Mouse (Mus musculus): ENCODE measurements around the gene 4930568D16Rik. TPM values are rescaled to one million over a fixed set of nuclear protein-coding genes. Genes with fewer than 3 reads are reported as not detected.

4930568D16Rik gene
- polyA plus RNA-seq, 1 experiment: not detected

DNA sequence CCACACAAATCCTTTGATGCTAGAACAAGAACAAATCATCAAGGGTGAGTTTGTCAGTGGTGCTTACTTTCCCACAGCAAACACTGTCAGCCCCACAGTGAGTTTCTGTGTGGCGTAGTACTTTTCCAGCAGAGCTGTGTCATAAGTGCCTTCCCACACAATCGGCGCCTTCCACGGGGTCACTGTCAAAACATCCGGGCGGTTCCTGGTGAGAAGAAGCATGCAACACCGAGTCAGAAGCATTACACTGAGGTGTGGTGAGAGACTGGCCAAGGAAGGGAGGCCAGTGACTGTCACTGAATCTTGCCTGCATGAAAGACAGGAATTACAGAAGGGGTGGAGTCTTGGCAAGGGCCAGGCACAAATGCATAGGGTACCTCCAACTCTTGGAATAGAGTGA lies 40.3 kb upstream of the 4930568D16Rik start:
- Histone ChIP-seq H3K4me3 (replicated peaks; ENCODE audit: insufficient read depth, low read depth, low read length) (no peak overlapping the region), H3K4me1 (ENCODE audit: control insufficient read depth, insufficient read depth, low read length) (no peaks in the 10 kb centered on the region), H3K27ac (ENCODE audit: insufficient read depth, low read length) (no peak overlapping the region), H3K27me3 (ENCODE audit: control insufficient read depth, insufficient read depth, low read length) (no peaks in the 10 kb centered on the region; the same call in 1 of the 2 replicates)
- 72% methylated on average over 7 of the region's 7 CpGs for WGBS
- no peak for DNase-seq
- no peak for TF ChIP-seq CTCF (IDR thresholded peaks at IDR 0.05; ENCODE audit: borderline replicate concordance, insufficient read depth, low read depth, low read length)
- TF ChIP-seq POLR2A (IDR thresholded peaks at IDR 0.05; ENCODE audit: borderline replicate concordance, insufficient read depth, low read length): no peak

- 82% methylated on average over 6 of the region's 6 CpGs for WGBS
- no peak for DNase-seq
- Histone ChIP-seq H3K27me3 (ENCODE audit: control insufficient read depth, insufficient read depth, low read length) (no peaks in the 10 kb centered on the region; the same call in 1 of the 2 replicates), H3K4me1 (ENCODE audit: control insufficient read depth, insufficient read depth, low read length) (no peaks in the 10 kb centered on the region), H3K27ac (ENCODE audit: insufficient read depth, low read length) (no peak overlapping the region), H3K4me3 (replicated peaks; ENCODE audit: insufficient read depth, low read depth, low read length) (no peak overlapping the region)
- TF ChIP-seq POLR2A (IDR thresholded peaks at IDR 0.05; ENCODE audit: borderline replicate concordance, insufficient read depth, low read length): no peak
- TF ChIP-seq CTCF (IDR thresholded peaks at IDR 0.05; ENCODE audit: borderline replicate concordance, insufficient read depth, low read depth, low read length): no peak
Observed at GRCm38 (mm10) chr2:35407266-35407665, 39.7 kb upstream of the 4930568D16Rik start.

DNA sequence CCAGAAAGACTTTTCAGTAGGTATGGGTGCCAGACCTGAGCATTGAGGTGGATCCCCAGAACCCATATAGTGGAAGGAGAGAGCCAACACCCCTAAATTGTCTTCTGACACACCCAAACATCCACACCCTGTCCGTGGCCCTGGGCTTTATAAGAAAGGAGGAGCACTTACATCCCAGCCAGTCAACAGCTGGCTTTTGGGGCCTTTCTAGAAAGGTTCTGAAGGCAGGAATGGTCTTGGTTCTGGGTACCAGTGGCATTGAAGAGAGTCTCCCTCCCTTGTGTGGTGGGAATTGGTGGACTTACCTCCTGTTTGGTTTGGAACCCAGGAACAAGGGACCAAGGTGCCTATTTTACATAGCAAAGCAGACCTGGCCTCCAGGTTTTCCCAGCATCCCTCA lies 39.1 kb upstream of the 4930568D16Rik start:
- WGBS: 60% methylated on average over 1 of the region's 1 CpGs
- no peak for TF ChIP-seq POLR2A (IDR thresholded peaks at IDR 0.05; ENCODE audit: borderline replicate concordance, insufficient read depth, low read length)
- no peak for TF ChIP-seq CTCF (IDR thresholded peaks at IDR 0.05; ENCODE audit: borderline replicate concordance, insufficient read depth, low read depth, low read length)
- no peak overlapping the region for H3K4me3 ChIP-seq (replicated peaks; ENCODE audit: insufficient read depth, low read depth, low read length)
- no peak for DNase-seq
- no peaks in the 10 kb centered on the region for H3K4me1 ChIP-seq (ENCODE audit: control insufficient read depth, insufficient read depth, low read length)
- H3K27me3 ChIP-seq (ENCODE audit: control insufficient read depth, insufficient read depth, low read length): no peaks in the 10 kb centered on the region; the same call in 1 of the 2 replicates
- H3K27ac ChIP-seq (ENCODE audit: insufficient read depth, low read length): no peak overlapping the region

DNA sequence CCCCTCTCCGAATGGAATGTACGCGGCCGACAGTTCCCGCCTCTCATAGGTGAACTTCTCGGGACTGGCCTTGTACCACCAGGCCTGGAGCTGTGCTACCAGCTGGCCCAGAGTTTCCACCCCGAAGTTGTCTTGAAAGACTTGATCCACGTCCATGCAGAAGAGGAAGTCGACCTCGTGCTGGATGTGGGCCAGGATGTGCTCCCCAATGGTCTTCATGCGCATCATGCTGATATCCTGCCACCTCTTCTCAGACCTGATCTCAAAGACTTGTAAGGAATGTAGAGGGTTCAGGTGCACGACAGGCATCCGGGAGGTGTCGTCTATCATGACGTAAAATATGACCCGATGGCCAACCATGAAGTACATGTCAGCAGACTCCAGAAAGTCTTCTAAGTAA lies 34.9 kb upstream of the 4930568D16Rik start:
- no peak overlapping the region for H3K4me3 ChIP-seq (replicated peaks; ENCODE audit: insufficient read depth, low read depth, low read length)
- WGBS: 90% methylated on average over 16 of the region's 16 CpGs
- DNase-seq: no peak
- H3K27me3 ChIP-seq (ENCODE audit: control insufficient read depth, insufficient read depth, low read length): no peaks in the 10 kb centered on the region; the same call in 1 of the 2 replicates
- no peaks in the 10 kb centered on the region for H3K4me1 ChIP-seq (ENCODE audit: control insufficient read depth, insufficient read depth, low read length)
- H3K27ac ChIP-seq (ENCODE audit: insufficient read depth, low read length): no peak overlapping the region
- TF ChIP-seq POLR2A (IDR thresholded peaks at IDR 0.05; ENCODE audit: borderline replicate concordance, insufficient read depth, low read length) (no peak), CTCF (IDR thresholded peaks at IDR 0.05; ENCODE audit: borderline replicate concordance, insufficient read depth, low read depth, low read length) (no peak)

GRCm38 (mm10) chr2:35400739-35401138 lies 33.2 kb upstream of the 4930568D16Rik start:
- WGBS: 93% methylated on average over 7 of the region's 7 CpGs
- H3K27me3 ChIP-seq (ENCODE audit: control insufficient read depth, insufficient read depth, low read length): no peaks in the 10 kb centered on the region; the same call in 1 of the 2 replicates
- no peak for DNase-seq
- H3K4me3 ChIP-seq (replicated peaks; ENCODE audit: insufficient read depth, low read depth, low read length): no peak overlapping the region
- TF ChIP-seq POLR2A (IDR thresholded peaks at IDR 0.05; ENCODE audit: borderline replicate concordance, insufficient read depth, low read length): no peak
- no peak for TF ChIP-seq CTCF (IDR thresholded peaks at IDR 0.05; ENCODE audit: borderline replicate concordance, insufficient read depth, low read depth, low read length)
- H3K4me1 ChIP-seq (ENCODE audit: control insufficient read depth, insufficient read depth, low read length): no peaks in the 10 kb centered on the region
- H3K27ac ChIP-seq (ENCODE audit: insufficient read depth, low read length): no peak overlapping the region

GRCm38 (mm10) chr2:35398184-35398828 lies 30.8 kb upstream of the 4930568D16Rik start:
- DNase-seq: no peak
- no peak overlapping the region for H3K4me3 ChIP-seq (replicated peaks; ENCODE audit: insufficient read depth, low read depth, low read length)
- H3K4me1 ChIP-seq (ENCODE audit: control insufficient read depth, insufficient read depth, low read length): no peaks in the 10 kb centered on the region
- H3K27ac ChIP-seq (ENCODE audit: insufficient read depth, low read length): no peak overlapping the region
- H3K27me3 ChIP-seq (ENCODE audit: control insufficient read depth, insufficient read depth, low read length): no peaks in the 10 kb centered on the region; the same call in 1 of the 2 replicates
- WGBS: 74% methylated on average over 6 of the region's 6 CpGs
- TF ChIP-seq POLR2A (IDR thresholded peaks at IDR 0.05; ENCODE audit: borderline replicate concordance, insufficient read depth, low read length) (no peak), CTCF (IDR thresholded peaks at IDR 0.05; ENCODE audit: borderline replicate concordance, insufficient read depth, low read depth, low read length) (no peak)

DNA sequence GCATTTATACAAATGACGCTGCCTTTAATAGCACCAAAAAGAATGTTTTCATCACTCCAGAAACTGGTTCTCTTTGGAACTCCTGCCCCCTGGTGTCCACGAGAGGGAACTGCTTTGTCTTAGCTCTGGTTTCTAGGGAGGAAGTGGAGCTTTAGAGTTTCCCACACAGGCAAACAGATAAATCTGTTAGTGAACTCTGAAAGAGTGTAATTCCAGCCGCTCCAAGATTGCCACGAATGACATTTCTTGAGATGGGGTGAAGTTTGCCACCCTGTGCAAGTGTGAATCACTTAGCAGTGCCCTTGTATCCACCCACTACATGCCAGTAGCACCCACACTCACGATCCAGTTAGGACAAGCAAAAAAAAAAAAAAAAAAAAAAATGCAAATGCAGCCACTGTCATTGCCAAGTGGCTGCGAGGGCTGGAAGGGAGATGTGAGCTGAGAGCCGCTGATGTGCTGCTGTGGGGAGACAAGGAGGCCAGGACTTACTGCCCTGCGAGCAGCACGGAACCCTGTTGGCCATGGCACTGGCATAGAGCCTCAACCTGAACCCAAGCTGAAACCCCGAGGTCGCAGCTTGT lies 30.2 kb upstream of the 4930568D16Rik start:
- H3K27ac ChIP-seq (ENCODE audit: insufficient read depth, low read length): no peak overlapping the region
- no peak for TF ChIP-seq POLR2A (IDR thresholded peaks at IDR 0.05; ENCODE audit: borderline replicate concordance, insufficient read depth, low read length)
- TF ChIP-seq CTCF (IDR thresholded peaks at IDR 0.05; ENCODE audit: borderline replicate concordance, insufficient read depth, low read depth, low read length): peak; percentile 81
- no peaks in the 10 kb centered on the region for H3K27me3 ChIP-seq (ENCODE audit: control insufficient read depth, insufficient read depth, low read length)
- no peaks in the 10 kb centered on the region for H3K4me1 ChIP-seq (ENCODE audit: control insufficient read depth, insufficient read depth, low read length)
- no peak overlapping the region for H3K4me3 ChIP-seq (replicated peaks; ENCODE audit: insufficient read depth, low read depth, low read length)
- 20% methylated on average over 11 of the region's 11 CpGs for WGBS
- DNase-seq: peak; percentile 49 to 66

GRCm38 (mm10) chr2:35397096-35397495 lies 29.6 kb upstream of the 4930568D16Rik start, which contains the start of gene 4930402F06Rik:
Gene 4930402F06Rik (minus strand): TSS chr2:35397175.
- H3K27me3 ChIP-seq (ENCODE audit: control insufficient read depth, insufficient read depth, low read length): no peaks in the 10 kb centered on the region
- H3K27ac ChIP-seq (ENCODE audit: insufficient read depth, low read length): no peak within 1 kb of the TSS
- peak; percentile 9 to 21 for DNase-seq
- no peak within 1 kb of the TSS for H3K4me3 ChIP-seq (replicated peaks; ENCODE audit: insufficient read depth, low read depth, low read length)
- WGBS: 20% methylated on average over 5 of the region's 5 CpGs
- TF ChIP-seq CTCF (IDR thresholded peaks at IDR 0.05; ENCODE audit: borderline replicate concordance, insufficient read depth, low read depth, low read length) (no peak), POLR2A (IDR thresholded peaks at IDR 0.05; ENCODE audit: borderline replicate concordance, insufficient read depth, low read length) (no peak)
- H3K4me1 ChIP-seq (ENCODE audit: control insufficient read depth, insufficient read depth, low read length): no peaks in the 10 kb centered on the region
